Mouse (Mus musculus) megakaryocyte, embryonic 14.5 days (primary cell): ENCODE data around the gene Mcub. TPM values are rescaled to one million over a fixed set of nuclear protein-coding genes. Genes with fewer than 3 reads are reported as not detected.

ENCODE experiments used
- H3K27me3 ChIP-seq: replicated peaks from 2 replicates; pipeline ENCODE3; 2012; ENCODE audit warnings: inconsistent platforms
- H3K36me3 ChIP-seq: replicated peaks from 2 replicates; pipeline ENCODE3; 2012; ENCODE audit warnings: low read length, inconsistent platforms, mixed read lengths
- H3K4me1 ChIP-seq: 2 replicates; pipeline ENCODE4 v1.6.1; 2012; ENCODE audit warnings: inconsistent platforms
- H3K4me3 ChIP-seq: replicated peaks from 2 replicates; pipeline ENCODE3; 2012; ENCODE audit warnings: moderate library complexity, mild to moderate bottlenecking, inconsistent platforms
- H3K9me3 ChIP-seq: 2 replicates; pipeline ENCODE4 v1.6.1; 2012; ENCODE audit warnings: inconsistent platforms
- FLI1 ChIP-seq: IDR thresholded peaks from 2 replicates; pipeline ENCODE4 v1.6.1; 2012; ENCODE audit warnings: low read length, inconsistent platforms, mixed read lengths
- GATA1 ChIP-seq: IDR thresholded peaks from 3 replicates; pipeline ENCODE4 v1.6.1; 2012; ENCODE audit warnings: mixed read lengths, low read length, inconsistent platforms, borderline replicate concordance
- polyA plus RNA-seq: library from polyadenylated mRNA; stranded (reverse); fragments of >175 nt; gene quantifications from 2 replicates; pipeline ENCODE4 v1.2.3, GENCODE M21; 2012; ENCODE audit warnings: low replicate concordance; ENCODE audit not compliant: insufficient read depth

Gene Mcub
- polyA plus RNA-seq, 1 experiment: 0.12 TPM

- Histone ChIP-seq H3K27me3 (no peaks in the 10 kb centered on the region), H3K9me3 (no peaks in the 10 kb centered on the region), H3K4me3 (no peak overlapping the region), H3K4me1 (peaks cover 55% of the 10 kb centered on the region), H3K36me3 (peaks cover 58% of the 10 kb centered on the region)
- TF ChIP-seq GATA1: no peak
- TF ChIP-seq FLI1: no peak
Measured at GRCm38 (mm10) chr3:129903866-129904265, 66.1 kb downstream of the Mcub start.

GRCm38 (mm10) chr3:129903369-129903768, 66.6 kb downstream of the Mcub start:
- peaks cover 58% of the 10 kb centered on the region for H3K36me3 ChIP-seq
- no peak overlapping the region for H3K4me3 ChIP-seq
- H3K4me1 ChIP-seq: peaks cover 60% of the 10 kb centered on the region
- no peaks in the 10 kb centered on the region for H3K9me3 ChIP-seq
- TF ChIP-seq GATA1 (no peak), FLI1 (no peak)
- H3K27me3 ChIP-seq: no peaks in the 10 kb centered on the region

- H3K4me3 ChIP-seq: peak within 1 kb of the TSS; percentile 98
- TF ChIP-seq FLI1 (no peak), GATA1 (no peak)
- no peaks in the 10 kb centered on the region for H3K9me3 ChIP-seq
- peaks cover 80% of the 10 kb centered on the region for H3K4me1 ChIP-seq
- peaks cover 56% of the 10 kb centered on the region for H3K36me3 ChIP-seq
- H3K27me3 ChIP-seq: no peaks in the 10 kb centered on the region
Measured at GRCm38 (mm10) chr3:129901271-129901809, 68.7 kb downstream of the Mcub start, which contains the start of gene Casp6. Gene Casp6, plus strand, starts transcription at chr3:129901425.

GRCm38 (mm10) chr3:129898886-129899285, 71.1 kb downstream of the Mcub start:
- Histone ChIP-seq H3K9me3 (no peaks in the 10 kb centered on the region), H3K4me3 (no peak overlapping the region), H3K36me3 (peaks cover 55% of the 10 kb centered on the region), H3K4me1 (peaks cover 74% of the 10 kb centered on the region), H3K27me3 (no peaks in the 10 kb centered on the region)
- no peak for TF ChIP-seq FLI1

GRCm38 (mm10) chr3:129896591-129896990, 73.4 kb downstream of the Mcub start:
- TF ChIP-seq FLI1: no peak
- H3K9me3 ChIP-seq: no peaks in the 10 kb centered on the region
- no peaks in the 10 kb centered on the region for H3K27me3 ChIP-seq
- H3K36me3 ChIP-seq: peaks cover 67% of the 10 kb centered on the region
- peaks cover 60% of the 10 kb centered on the region for H3K4me1 ChIP-seq
- H3K4me3 ChIP-seq: no peak overlapping the region

GRCm38 (mm10) chr3:129893143-129893542, 76.9 kb downstream of the Mcub start:
- peaks cover 35% of the 10 kb centered on the region for H3K4me1 ChIP-seq
- H3K4me3 ChIP-seq: no peak overlapping the region
- H3K27me3 ChIP-seq: no peaks in the 10 kb centered on the region
- no peaks in the 10 kb centered on the region for H3K9me3 ChIP-seq
- TF ChIP-seq GATA1 (no peak), FLI1 (no peak)
- H3K36me3 ChIP-seq: peaks cover 84% of the 10 kb centered on the region

- H3K4me3 ChIP-seq: no peak overlapping the region
- no peaks in the 10 kb centered on the region for H3K9me3 ChIP-seq
- H3K27me3 ChIP-seq: no peaks in the 10 kb centered on the region
- TF ChIP-seq GATA1: no peak
- TF ChIP-seq FLI1: no peak
- peaks cover 81% of the 10 kb centered on the region for H3K36me3 ChIP-seq
- peaks cover 26% of the 10 kb centered on the region for H3K4me1 ChIP-seq
Measured at GRCm38 (mm10) chr3:129892003-129892402, 78.0 kb downstream of the Mcub start.

- Histone ChIP-seq H3K9me3 (no peaks in the 10 kb centered on the region), H3K36me3 (peaks cover 55% of the 10 kb centered on the region), H3K4me1 (peaks cover 26% of the 10 kb centered on the region), H3K4me3 (no peak overlapping the region), H3K27me3 (no peaks in the 10 kb centered on the region)
- TF ChIP-seq GATA1: no peak
- TF ChIP-seq FLI1: no peak
Measured at GRCm38 (mm10) chr3:129887779-129888517, 82.1 kb downstream of the Mcub start.

GRCm38 (mm10) chr3:129886430-129886829, 83.6 kb downstream of the Mcub start:
- Histone ChIP-seq H3K9me3 (no peaks in the 10 kb centered on the region), H3K4me1 (peaks cover 37% of the 10 kb centered on the region), H3K4me3 (no peak overlapping the region), H3K36me3 (peaks cover 43% of the 10 kb centered on the region), H3K27me3 (no peaks in the 10 kb centered on the region)
- no peak for TF ChIP-seq GATA1
- no peak for TF ChIP-seq FLI1

GRCm38 (mm10) chr3:129885577-129885976, 84.4 kb downstream of the Mcub start:
- TF ChIP-seq FLI1 (no peak), GATA1 (no peak)
- H3K4me3 ChIP-seq: no peak overlapping the region
- H3K27me3 ChIP-seq: no peaks in the 10 kb centered on the region
- H3K36me3 ChIP-seq: peaks cover 34% of the 10 kb centered on the region
- no peaks in the 10 kb centered on the region for H3K9me3 ChIP-seq
- peaks cover 42% of the 10 kb centered on the region for H3K4me1 ChIP-seq

- Histone ChIP-seq H3K9me3 (no peaks in the 10 kb centered on the region), H3K4me1 (peaks cover 54% of the 10 kb centered on the region), H3K4me3 (peak overlapping the region; percentile 85), H3K27me3 (peaks cover 2% of the 10 kb centered on the region), H3K36me3 (peaks cover 2% of the 10 kb centered on the region)
- TF ChIP-seq FLI1 (no peak), GATA1 (no peak)
Measured at GRCm38 (mm10) chr3:129880925-129881593, 88.9 kb downstream of the Mcub start.
